Mouse (Mus musculus) lung, adult 2 months (tissue): ENCODE measurements around the gene Ncapg2. TPM values are rescaled to one million over a fixed set of nuclear protein-coding genes. Genes with fewer than 3 reads are reported as not detected.

ENCODE experiments used
- DNase-seq: peaks from one replicate; pipeline ENCODE4 v3.0.0; 2022
- H3K4me1 ChIP-seq: fragments of 200-500 bp; 2 replicates; pipeline ENCODE4 v1.6.1; 2011; ENCODE audit warnings: low read length; ENCODE audit not compliant: control insufficient read depth, insufficient read depth
- H3K4me3 ChIP-seq: fragments of 200-500 bp; replicated peaks from 2 replicates; pipeline ENCODE3; 2011; ENCODE audit warnings: low read depth, mild to moderate bottlenecking, control low read depth, low read length; ENCODE audit errors: extremely low read depth
- CTCF ChIP-seq: fragments of 200-500 bp; IDR thresholded peaks from 2 replicates; pipeline ENCODE4 v1.5.1; 2011; ENCODE audit warnings: mild to moderate bottlenecking, low read length, control low read depth; ENCODE audit not compliant: insufficient read depth
- POLR2A ChIP-seq: fragments of 200-500 bp; IDR thresholded peaks from 2 replicates; pipeline ENCODE4 v1.6.1; 2011; ENCODE audit warnings: low read depth, mild to moderate bottlenecking, control low read depth, low read length, borderline replicate concordance; ENCODE audit errors: extremely low read depth
- whole genome bisulfite sequencing: fragments of 180-500 bp; shearing (Covaris S2); methylation state at CpG from one replicate; pipeline ENCODE4 v1.1.7; 2018; 5-methylcytosine and 5-hydroxymethylcytosine counted together
- polyA plus RNA-seq: library from polyadenylated mRNA; depleted of rRNA; stranded (reverse); fragments of >200 nt; gene quantifications from 2 replicates; pipeline ENCODE4 v1.2.3, GENCODE M21; 2012

Gene Ncapg2
- polyA plus RNA-seq, 1 experiment, result 1.4 TPM

GRCm38 (mm10) chr12:116473761-116474160 lies 68.6 kb downstream of the Ncapg2 start:
- Histone ChIP-seq H3K4me3 (no peak overlapping the region), H3K4me1 (no peaks in the 10 kb centered on the region)
- DNase-seq, result no peak
- TF ChIP-seq CTCF, result no peak
- TF ChIP-seq POLR2A, result no peak

GRCm38 (mm10) chr12:116474676-116475075 lies 69.5 kb downstream of the Ncapg2 start:
- no peaks in the 10 kb centered on the region for H3K4me1 ChIP-seq
- 63% methylated on average over 3 of the region's 3 CpGs for WGBS

GRCm38 (mm10) chr12:116478771-116479170 lies 73.6 kb downstream of the Ncapg2 start:
- no peaks in the 10 kb centered on the region for H3K4me1 ChIP-seq
- H3K4me3 ChIP-seq, result no peak overlapping the region
- no peak for DNase-seq
- 43% methylated on average over 1 of the region's 1 CpGs for WGBS
- TF ChIP-seq CTCF (no peak), POLR2A (no peak)

More at GRCm38 (mm10) chr12:116474676-116475075, 69.5 kb downstream of the Ncapg2 start:
- no peak for DNase-seq
- no peak overlapping the region for H3K4me3 ChIP-seq
- TF ChIP-seq CTCF, result no peak
- TF ChIP-seq POLR2A, result no peak

GRCm38 (mm10) chr12:116481921-116482320 lies 76.7 kb downstream of the Ncapg2 start:
- 71% methylated on average over 1 of the region's 1 CpGs for WGBS
- DNase-seq, result no peak
- no peak for TF ChIP-seq POLR2A
- no peak for TF ChIP-seq CTCF
- H3K4me3 ChIP-seq, result no peak overlapping the region
- peaks cover 4% of the 10 kb centered on the region for H3K4me1 ChIP-seq

GRCm38 (mm10) chr12:116483581-116483980 lies 78.4 kb downstream of the Ncapg2 start:
- H3K4me3 ChIP-seq, result no peak overlapping the region
- 18% methylated on average over 2 of the region's 2 CpGs for WGBS
- TF ChIP-seq CTCF, result no peak
- TF ChIP-seq POLR2A, result no peak
- H3K4me1 ChIP-seq, result peaks cover 4% of the 10 kb centered on the region
- no peak for DNase-seq

GRCm38 (mm10) chr12:116484991-116485390 lies 79.8 kb downstream of the Ncapg2 start:
- no peak for DNase-seq
- TF ChIP-seq POLR2A, result no peak
- no peak for TF ChIP-seq CTCF
- WGBS, result 74% methylated on average over 8 of the region's 8 CpGs
- no peak overlapping the region for H3K4me3 ChIP-seq
- peaks cover 4% of the 10 kb centered on the region for H3K4me1 ChIP-seq

- WGBS, result 3% methylated on average over 80 of the region's 86 CpGs
- DNase-seq, result peak; percentile 28
- TF ChIP-seq POLR2A, result no peak
- no peak for TF ChIP-seq CTCF
- Histone ChIP-seq H3K4me3 (peak within 1 kb of the TSS; percentile 25), H3K4me1 (peaks cover 4% of the 10 kb centered on the region)
These were observed 80.6 kb downstream of the Ncapg2 start, which contains the start of gene Ptprn2 for GRCm38 (mm10) chr12:116485591-116486403. Ptprn2 (plus strand) TSS chr12:116485720.

- Histone ChIP-seq H3K4me1 (peaks cover 4% of the 10 kb centered on the region), H3K4me3 (peak overlapping the region; percentile 25)
- WGBS, result 5% methylated on average over 10 of the region's 10 CpGs
- TF ChIP-seq CTCF, result no peak
- no peak for TF ChIP-seq POLR2A
- DNase-seq, result no peak
These were observed 81.2 kb downstream of the Ncapg2 start for GRCm38 (mm10) chr12:116486404-116486730.

- no peak for DNase-seq
- H3K4me1 ChIP-seq, result peaks cover 4% of the 10 kb centered on the region
- no peak for TF ChIP-seq POLR2A
- no peak for TF ChIP-seq CTCF
- WGBS, result 50% methylated on average over 8 of the region's 8 CpGs
- no peak overlapping the region for H3K4me3 ChIP-seq
These were observed 83.6 kb downstream of the Ncapg2 start for GRCm38 (mm10) chr12:116488836-116489235.
